Mouse (Mus musculus): ENCODE data around the gene Itgad.

The Itgad gene

DNA sequence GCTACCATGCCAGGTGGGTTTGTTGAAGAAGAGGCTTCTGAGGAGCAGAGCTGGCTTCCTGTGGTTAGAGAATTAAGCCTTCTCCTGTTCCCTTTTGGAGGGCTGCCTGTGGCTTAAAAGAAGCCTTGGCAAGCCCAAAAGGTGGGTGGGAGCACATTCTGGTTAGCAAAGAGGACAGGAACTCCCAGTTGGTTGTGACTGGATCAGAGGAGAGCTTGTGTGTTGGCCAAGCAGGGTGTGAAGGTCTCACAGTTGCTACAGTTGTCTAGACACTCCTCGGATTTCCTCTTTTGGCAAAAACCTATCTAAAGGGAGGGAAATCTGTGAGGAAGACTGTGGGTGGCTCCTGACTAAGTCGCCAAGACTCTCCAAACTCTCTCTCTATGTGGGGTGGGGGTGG is 24.2 kb downstream of the Itgad start:
- no peak for DNase-seq (ENCODE audit: extremely low read depth, low read depth)

- DNase-seq (ENCODE audit: extremely low read depth, low read depth), result peak; percentile 26
Measured at GRCm38 (mm10) chr7:128180126-128180525, 25.9 kb downstream of the Itgad start.

DNA sequence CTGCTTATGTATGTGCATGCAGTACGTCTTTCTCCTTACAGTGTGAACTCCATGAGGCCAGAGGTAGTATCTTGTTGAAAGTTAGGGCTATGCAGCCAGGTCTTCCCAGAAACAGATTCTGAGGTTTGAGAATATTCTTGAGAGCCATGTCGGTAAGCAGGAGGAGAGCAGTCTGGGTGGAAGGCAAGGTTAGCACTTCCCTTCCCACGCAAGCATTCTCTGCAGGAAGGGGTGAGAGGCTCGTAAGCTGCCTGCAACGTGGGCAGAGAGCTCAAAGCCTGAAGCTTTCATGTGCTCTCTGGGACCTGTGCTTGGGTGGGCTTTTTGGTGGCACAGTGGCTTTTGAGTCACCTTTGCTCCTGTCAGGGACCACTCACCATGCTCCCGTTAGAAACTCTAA is 26.4 kb downstream of the Itgad start:
- no peak for DNase-seq (ENCODE audit: extremely low read depth, low read depth)

DNA sequence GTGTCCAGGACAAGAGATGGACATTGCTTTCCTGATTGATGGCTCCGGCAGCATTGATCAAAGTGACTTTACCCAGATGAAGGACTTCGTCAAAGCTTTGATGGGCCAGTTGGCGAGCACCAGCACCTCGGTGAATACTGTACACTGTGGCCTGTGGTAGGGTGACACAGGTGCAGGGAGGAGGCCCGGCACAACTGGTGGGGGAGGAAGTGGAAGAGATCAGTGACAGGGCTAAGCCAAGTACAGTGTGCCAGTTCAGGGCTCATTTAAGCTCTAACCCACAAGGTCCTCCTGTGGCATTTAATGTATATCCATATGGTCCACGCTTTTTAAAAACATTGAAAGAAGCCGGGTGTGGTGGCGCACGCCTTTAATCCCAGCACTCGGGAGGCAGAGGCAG is 27.5 kb downstream of the Itgad start:
- no peak for DNase-seq (ENCODE audit: extremely low read depth, low read depth)

- no peak for DNase-seq (ENCODE audit: extremely low read depth, low read depth)
Measured at GRCm38 (mm10) chr7:128201607-128202006, 47.4 kb downstream of the Itgad start.

GRCm38 (mm10) chr7:128203071-128203470 is 48.9 kb downstream of the Itgad start:
- no peak for DNase-seq (ENCODE audit: extremely low read depth, low read depth)

DNA sequence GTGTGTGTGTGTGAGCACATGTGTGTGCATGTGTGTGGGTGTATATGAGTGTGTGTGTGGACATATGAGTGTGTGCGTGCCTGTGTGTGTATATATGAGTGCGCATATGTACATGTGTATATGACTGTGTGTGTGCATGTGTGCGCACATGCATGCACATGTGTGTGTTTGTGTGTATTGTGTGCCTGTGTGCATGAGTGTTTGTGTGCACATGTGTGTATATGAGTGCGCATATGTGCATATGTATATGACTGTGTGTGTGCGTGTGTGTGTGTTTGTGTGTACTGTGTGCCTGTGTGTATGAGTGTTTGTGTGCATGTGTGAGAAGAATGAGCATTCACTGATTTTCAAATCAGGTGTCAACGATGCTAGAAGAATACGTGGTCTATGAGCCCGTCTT is 50.0 kb downstream of the Itgad start:
- DNase-seq (ENCODE audit: extremely low read depth, low read depth), result no peak

GRCm38 (mm10) chr7:128205695-128206094 is 51.5 kb downstream of the Itgad start:
- DNase-seq (ENCODE audit: extremely low read depth, low read depth), result no peak

DNA sequence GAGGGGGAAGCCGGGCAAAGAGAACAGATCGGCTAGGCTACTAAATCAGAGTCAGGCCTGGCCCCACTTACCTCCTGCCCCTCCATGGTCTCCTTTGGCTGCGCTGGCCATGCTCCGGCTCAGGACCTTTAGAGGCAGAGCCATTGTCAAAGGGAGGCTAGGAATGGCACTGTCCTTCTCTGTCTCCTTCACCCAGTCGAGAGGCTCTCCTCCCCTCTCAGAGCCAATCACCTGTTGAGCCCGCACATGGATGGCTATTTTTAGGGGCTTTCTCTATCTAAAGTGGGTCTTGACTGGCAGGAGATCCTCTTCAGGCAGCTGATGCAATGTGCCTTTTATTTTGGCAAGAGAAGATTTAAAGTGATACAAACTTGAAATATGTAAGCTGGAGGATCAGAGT is 52.0 kb downstream of the Itgad start, which contains the start of gene Cox6a2:
TSS of gene Cox6a2 (minus strand) at position 236 of the 400 bp plus-strand sequence.
- no peak for DNase-seq (ENCODE audit: extremely low read depth, low read depth)

- peak; percentile 29 for DNase-seq (ENCODE audit: extremely low read depth, low read depth)
Measured at GRCm38 (mm10) chr7:128208187-128208586, 54.0 kb downstream of the Itgad start.

GRCm38 (mm10) chr7:128209826-128210225 is 55.6 kb downstream of the Itgad start:
- no peak for DNase-seq (ENCODE audit: extremely low read depth, low read depth)

DNA sequence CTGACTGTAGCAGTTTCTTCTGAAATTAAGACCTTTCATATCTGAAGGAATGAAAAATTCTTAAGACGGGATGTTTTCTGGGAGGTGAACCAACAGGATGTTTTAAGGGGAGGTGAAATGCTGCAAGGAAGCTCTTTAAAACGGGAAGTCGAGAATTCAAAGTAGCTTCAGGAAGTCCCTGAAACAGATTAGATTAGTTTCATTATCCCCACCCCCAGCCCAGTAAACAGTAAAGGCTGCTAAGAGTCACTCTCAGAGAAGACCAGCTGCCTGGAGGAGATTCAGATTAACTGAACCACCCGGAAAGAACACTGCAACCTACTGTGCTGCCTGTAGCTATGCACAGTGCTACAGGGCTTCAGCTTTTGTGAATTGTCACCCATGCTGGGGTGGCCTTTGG is 65.8 kb downstream of the Itgad start:
- peak; percentile 39 for DNase-seq (ENCODE audit: extremely low read depth, low read depth)

DNA sequence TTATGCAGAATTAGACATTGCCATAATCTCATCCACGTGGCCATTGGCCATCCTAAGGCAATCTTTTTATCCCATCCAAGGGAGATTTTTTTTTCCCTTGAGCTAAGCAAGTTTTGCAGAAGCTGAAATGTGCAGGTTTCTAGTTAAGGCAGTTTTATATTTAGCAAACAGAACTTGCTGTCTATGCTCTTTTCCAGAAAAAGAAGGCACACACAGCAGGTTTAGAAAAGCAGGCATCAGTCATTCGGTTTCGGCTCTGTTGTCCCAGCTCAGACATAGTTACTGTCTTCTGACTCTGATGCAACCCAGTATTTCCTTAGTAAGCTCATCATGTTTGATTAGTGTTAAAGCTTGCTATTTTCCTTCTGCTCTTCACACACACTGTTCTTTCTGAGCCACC is 66.8 kb downstream of the Itgad start:
- no peak for DNase-seq (ENCODE audit: extremely low read depth, low read depth)

DNA sequence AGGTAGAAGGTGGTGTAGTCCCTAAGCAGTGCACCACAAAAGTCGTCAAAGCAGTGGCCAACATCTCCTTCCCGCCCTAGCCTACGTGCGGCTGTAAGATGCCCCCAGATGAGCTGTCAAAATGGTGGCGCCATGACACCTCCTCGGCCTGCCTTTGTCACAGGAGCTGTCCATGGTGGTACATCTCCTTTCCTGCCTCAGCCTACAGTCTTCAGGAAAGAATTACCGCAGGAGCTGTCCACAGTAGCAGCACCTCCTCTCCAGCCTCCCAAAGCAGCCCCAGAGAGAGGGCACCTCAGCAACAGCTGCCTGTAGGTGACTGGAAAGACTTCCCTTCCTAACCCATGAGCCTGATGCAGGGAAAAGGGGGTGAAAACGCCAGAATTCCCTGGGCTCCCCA is 77.6 kb downstream of the Itgad start:
- peak; percentile 50 for DNase-seq (ENCODE audit: extremely low read depth, low read depth)

DNA sequence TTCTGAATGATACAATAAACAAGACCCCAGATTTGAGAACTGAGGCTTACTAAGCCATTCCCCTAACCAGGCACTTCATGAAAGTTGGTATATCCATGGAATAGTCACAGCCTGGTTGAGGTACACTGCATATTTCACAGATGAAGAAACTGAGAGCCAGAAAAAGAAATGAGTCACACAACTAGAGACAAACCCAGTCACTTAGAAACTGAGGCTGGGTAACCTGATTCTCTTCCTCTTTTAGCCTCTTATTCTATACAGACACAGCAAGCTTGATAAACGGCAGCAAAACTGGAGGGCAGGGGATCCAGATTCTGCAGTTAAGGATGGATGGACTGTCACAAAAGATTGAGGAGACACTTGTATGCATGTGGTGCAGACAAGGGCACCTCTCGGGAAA is 80.6 kb downstream of the Itgad start:
- no peak for DNase-seq (ENCODE audit: extremely low read depth, low read depth)

- DNase-seq (ENCODE audit: extremely low read depth, low read depth), result no peak
Measured at GRCm38 (mm10) chr7:128235481-128235880, 81.3 kb downstream of the Itgad start.

- no peak for DNase-seq (ENCODE audit: extremely low read depth, low read depth)
Measured at GRCm38 (mm10) chr7:128236426-128236825, 82.2 kb downstream of the Itgad start.

DNA sequence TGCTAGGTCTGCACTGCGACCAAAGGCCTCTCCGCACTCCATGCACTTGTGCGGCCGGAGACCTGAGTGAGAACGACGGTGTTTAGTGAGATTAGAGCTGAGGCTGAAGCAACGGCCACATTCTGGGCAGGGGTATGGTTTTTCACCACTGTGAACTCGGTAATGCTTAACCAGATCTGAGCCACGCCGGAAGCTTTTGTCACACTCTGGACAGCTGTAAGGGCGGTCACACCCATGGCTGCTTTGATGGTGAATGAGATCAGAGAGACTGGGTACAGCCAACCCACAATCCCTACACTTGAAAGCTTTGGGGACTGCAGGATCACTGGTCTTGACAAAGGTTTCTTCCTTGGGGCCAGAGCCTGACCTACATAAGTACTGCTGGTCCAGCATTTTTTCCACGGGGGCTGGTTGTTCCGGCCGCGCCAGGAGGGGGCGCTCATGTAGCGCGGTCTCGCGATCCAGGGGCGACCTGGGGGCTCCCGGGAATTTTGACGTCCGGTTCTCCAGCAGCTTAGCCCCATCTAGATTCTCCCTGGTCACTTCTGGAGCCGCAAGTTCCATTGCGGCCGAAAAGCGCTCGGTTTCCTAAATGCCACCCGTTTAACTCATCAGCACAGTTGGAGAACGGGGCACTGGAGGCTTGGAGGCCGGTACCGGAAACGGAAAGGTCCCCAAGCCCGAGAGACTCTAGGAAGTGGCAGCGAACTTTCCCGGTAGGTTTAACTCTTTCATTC is 82.8 kb downstream of the Itgad start, which contains the start of gene Armc5:
TSS of gene Armc5 (plus strand) at position 487 of the 737 bp plus-strand sequence.
- peak; percentile 44 for DNase-seq (ENCODE audit: extremely low read depth, low read depth)

- DNase-seq (ENCODE audit: extremely low read depth, low read depth), result no peak
Measured at GRCm38 (mm10) chr7:128237593-128237926, 83.4 kb downstream of the Itgad start.

DNA sequence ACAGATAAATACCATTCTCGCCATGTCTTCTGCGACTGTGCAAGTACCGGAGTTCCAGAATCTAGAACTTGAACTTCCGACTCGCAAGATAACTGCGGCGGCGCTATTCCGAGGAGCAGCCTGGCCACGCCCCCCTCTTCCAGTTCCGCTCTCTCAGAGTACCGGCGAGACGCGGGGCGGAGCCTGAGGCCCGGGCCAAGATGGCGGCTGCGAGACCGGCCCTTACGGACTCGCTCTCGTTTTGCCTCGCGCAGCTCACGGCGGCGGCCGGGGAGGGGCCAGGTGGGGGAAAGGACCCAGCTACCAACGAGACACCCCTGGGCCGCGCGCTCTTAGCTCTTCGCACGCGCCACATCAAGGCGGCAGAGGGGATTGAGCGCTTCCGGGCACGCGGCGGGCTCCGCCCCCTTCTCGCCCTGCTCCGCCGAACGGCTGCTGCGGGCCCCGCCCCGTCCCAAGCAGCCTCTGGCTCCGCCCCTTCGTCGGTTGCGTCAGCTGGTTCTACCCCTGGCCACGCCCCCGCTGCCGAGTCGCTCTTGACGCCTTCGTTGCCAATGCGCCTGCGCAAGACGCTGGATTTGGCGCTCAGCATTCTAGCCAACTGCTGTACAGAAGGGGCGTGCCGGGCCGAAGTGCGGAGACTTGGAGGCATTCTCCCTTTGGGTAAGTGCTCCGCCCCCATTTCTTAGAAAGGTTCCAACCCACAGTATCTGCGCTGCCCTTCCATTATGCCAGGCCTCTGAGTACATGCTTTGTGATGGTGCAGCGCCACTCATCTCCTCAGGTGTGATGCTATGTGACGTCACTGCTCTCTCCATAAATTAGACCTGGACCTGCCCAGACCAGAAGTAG is 84.0 kb downstream of the Itgad start, which contains the start of gene 9130023H24Rik:
TSS of gene 9130023H24Rik (minus strand) at position 105 of the 852 bp plus-strand sequence.
- peak; percentile 96 for DNase-seq (ENCODE audit: extremely low read depth, low read depth)

GRCm38 (mm10) chr7:128238991-128239390 is 84.8 kb downstream of the Itgad start:
- peak; percentile 49 for DNase-seq (ENCODE audit: extremely low read depth, low read depth)

GRCm38 (mm10) chr7:128240131-128240784 is 86.1 kb downstream of the Itgad start:
- no peak for DNase-seq (ENCODE audit: extremely low read depth, low read depth)

All from MEL-GATA-1-ER (cell line).